Mouse (Mus musculus): ENCODE data around the gene Gm10570.

Gm10570 gene

DNA sequence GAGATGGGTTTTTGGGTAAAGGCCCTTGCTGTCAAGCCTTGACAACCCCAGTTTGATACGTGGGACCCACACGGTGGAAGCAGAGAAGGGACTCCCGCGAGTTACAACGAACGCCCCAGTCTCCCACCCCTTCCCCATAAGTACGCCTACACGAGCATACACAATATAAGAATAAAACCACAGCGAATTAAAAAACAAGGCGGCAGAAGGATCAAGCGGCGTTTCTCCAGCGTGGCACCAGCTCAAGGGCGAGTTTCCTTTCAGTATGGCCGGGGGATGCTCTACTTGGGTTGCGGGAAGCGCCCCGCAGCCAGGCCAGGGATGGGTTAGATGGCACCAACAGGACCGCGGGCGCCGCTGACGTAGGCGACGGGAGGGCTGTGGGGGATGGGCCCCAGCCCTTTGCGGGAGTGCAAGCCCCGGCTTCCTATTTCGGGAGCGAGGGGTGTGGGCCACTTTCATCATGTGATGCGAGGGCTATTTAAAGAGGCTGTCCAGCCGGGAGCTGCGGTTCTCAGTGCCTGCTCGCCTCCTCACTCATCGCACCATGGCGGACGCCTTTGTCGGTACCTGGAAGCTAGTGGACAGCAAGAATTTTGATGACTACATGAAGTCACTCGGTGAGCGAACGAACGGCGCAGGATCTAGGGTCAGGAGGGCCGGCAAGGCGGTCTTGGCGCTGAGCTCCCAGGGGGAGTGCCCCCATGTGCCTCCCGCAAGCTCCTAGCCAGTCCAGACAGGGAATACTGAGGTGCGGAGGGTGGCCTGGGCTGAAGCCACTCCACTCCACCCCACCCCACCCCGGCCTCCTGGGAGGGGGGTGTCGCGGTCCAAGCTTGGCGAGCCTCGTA is at the start of gene Gm10570, which contains the start of gene Fabp3:
Gene Gm10570, minus strand, starts transcription at position 444 of the 851 bp plus-strand sequence.
Gene Fabp3, plus strand, starts transcription at position 365 of the 851 bp plus-strand sequence.
- peaks cover 93% of the 10 kb centered on the region for H3K4me1 ChIP-seq (replicated peaks; ENCODE audit: low read depth, low read length)
- TF ChIP-seq CTCF (conservative IDR thresholded peaks at IDR 0.05; ENCODE audit: low read length): no peak
- TF ChIP-seq NANOG (IDR thresholded peaks at IDR 0.05; ENCODE audit: borderline replicate concordance, low read length): no peak
- no peak for TF ChIP-seq POU5F1 (IDR thresholded peaks at IDR 0.05; ENCODE audit: borderline replicate concordance, low read length)
- H3K36me3 ChIP-seq (ENCODE audit: insufficient read depth, low read length): peaks cover 37% of the 10 kb centered on the region
- peak within 1 kb of the TSS; percentile 86 for H3K4me3 ChIP-seq (replicated peaks; ENCODE audit: low read length)
- no peaks in the 10 kb centered on the region for H3K9me3 ChIP-seq (ENCODE audit: low read length)
- peaks cover 27% of the 10 kb centered on the region for H3K27me3 ChIP-seq (ENCODE audit: insufficient read depth, low read length)

DNA sequence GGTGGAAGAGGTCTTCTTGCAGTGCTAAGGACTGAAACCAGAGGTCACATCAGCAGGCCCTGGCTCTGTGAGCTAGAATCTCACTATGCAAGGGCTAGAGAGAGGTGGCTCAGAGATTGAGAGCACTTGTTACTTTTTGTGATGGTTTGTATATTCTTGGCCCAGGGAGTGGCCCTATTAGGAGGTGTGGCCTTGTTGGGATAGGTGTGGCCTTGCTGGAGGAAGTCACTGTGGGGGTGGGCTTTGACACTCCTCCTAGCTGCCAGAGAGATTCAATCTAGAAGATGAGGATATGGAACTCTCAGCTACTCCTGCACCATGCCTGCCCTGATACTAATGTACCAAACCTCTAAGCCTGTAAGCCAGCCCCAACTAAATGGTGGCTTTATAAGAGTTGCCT is 49.5 kb upstream of the Gm10570 start:
- Histone ChIP-seq H3K9me3 (ENCODE audit: low read length) (no peaks in the 10 kb centered on the region), H3K4me3 (replicated peaks; ENCODE audit: low read length) (peak overlapping the region; percentile 100), H3K4me1 (replicated peaks; ENCODE audit: low read depth, low read length) (peaks cover 59% of the 10 kb centered on the region), H3K27me3 (ENCODE audit: insufficient read depth, low read length) (no peaks in the 10 kb centered on the region), H3K36me3 (ENCODE audit: insufficient read depth, low read length) (peaks cover 48% of the 10 kb centered on the region)
- no peak for TF ChIP-seq CTCF (conservative IDR thresholded peaks at IDR 0.05; ENCODE audit: low read length)

DNA sequence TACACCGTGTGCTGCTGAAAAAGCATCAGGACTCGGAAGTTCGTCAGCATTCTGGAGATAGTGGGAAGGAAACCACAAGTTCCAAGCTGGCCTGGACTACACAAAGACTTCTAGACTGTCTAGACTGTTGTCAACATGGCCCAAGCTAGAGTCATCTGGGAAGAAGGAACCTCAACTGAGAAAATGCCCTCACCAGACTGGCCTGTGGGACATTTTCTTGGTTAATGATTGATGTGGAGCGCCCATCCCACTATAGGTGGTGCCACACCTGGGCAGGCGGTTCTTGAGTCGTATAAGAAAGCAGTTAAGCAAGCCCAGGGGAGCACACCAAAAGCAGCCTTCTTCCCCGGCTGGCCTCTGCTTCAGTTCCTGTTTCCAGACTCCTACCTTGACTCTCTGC is 44.1 kb upstream of the Gm10570 start:
- H3K36me3 ChIP-seq (ENCODE audit: insufficient read depth, low read length): peaks cover 89% of the 10 kb centered on the region
- no peak overlapping the region for H3K4me3 ChIP-seq (replicated peaks; ENCODE audit: low read length)
- TF ChIP-seq CTCF (conservative IDR thresholded peaks at IDR 0.05; ENCODE audit: low read length) (no peak), NANOG (IDR thresholded peaks at IDR 0.05; ENCODE audit: borderline replicate concordance, low read length) (no peak), POU5F1 (IDR thresholded peaks at IDR 0.05; ENCODE audit: borderline replicate concordance, low read length) (no peak)
- no peaks in the 10 kb centered on the region for H3K9me3 ChIP-seq (ENCODE audit: low read length)
- peaks cover 22% of the 10 kb centered on the region for H3K4me1 ChIP-seq (replicated peaks; ENCODE audit: low read depth, low read length)
- no peaks in the 10 kb centered on the region for H3K27me3 ChIP-seq (ENCODE audit: insufficient read depth, low read length)

DNA sequence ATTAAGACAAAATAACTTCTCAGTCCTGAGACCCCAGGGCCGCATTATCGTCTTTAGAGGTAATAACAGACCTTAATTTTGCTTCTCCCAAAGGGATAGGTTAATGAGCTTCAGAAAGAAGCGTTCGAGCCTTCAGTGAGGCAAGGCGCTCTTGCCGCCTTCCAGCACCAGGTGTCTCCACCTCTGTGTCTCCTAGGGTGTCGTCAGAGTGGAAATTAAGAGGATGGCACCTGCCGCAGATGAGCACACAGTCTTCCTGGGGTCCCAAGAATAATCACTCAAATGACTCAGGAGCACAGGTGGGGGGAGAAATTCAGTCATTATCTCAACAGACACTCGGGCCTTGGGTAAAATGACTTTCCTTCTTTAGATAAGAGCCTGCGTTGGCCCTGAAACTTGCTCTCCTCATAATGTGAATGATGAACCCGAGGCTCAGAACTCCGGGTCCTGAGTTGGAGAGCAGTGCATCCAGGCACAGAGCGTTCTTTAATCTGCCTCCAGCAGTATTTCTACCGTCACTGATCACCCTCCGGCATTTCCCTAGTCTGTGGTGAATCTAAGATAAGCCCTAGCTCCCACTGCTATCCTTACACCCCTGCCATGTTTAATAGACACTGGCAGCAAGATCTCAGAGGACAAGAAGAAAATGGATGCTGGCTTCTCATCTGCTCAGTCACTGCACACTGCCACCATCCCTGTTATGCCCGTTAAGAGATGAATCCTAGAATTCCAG is 42.4 kb upstream of the Gm10570 start:
- H3K4me3 ChIP-seq (replicated peaks; ENCODE audit: low read length): no peak overlapping the region
- H3K27me3 ChIP-seq (ENCODE audit: insufficient read depth, low read length): no peaks in the 10 kb centered on the region
- H3K9me3 ChIP-seq (ENCODE audit: low read length): no peaks in the 10 kb centered on the region
- peaks cover 95% of the 10 kb centered on the region for H3K36me3 ChIP-seq (ENCODE audit: insufficient read depth, low read length)
- TF ChIP-seq POU5F1 (IDR thresholded peaks at IDR 0.05; ENCODE audit: borderline replicate concordance, low read length): no peak
- TF ChIP-seq NANOG (IDR thresholded peaks at IDR 0.05; ENCODE audit: borderline replicate concordance, low read length): no peak
- TF ChIP-seq CTCF (conservative IDR thresholded peaks at IDR 0.05; ENCODE audit: low read length): peak; percentile 21; the same call in 1 of the 2 replicates
- peaks cover 18% of the 10 kb centered on the region for H3K4me1 ChIP-seq (replicated peaks; ENCODE audit: low read depth, low read length)

DNA sequence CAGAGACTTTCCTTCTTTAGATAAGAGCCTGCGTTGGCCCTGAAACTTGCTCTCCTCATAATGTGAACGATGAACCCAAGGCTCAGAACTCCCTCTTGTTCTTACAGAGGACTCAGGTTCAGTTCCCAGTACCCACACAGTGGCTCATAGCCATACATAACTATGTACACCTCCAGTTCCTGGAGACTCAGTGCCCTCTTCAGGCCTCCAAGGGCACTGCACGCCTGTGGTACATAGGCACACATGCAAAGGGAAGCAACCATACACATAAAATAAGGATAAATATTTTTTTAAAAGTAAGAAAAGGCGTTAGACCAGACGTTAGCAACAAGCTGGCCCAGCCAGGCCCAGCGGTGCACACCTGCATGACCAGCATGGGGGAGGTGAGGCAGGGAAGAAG is 41.2 kb upstream of the Gm10570 start:
- H3K4me1 ChIP-seq (replicated peaks; ENCODE audit: low read depth, low read length): peaks cover 16% of the 10 kb centered on the region
- H3K4me3 ChIP-seq (replicated peaks; ENCODE audit: low read length): no peak overlapping the region
- H3K9me3 ChIP-seq (ENCODE audit: low read length): no peaks in the 10 kb centered on the region
- H3K36me3 ChIP-seq (ENCODE audit: insufficient read depth, low read length): peaks cover 98% of the 10 kb centered on the region
- H3K27me3 ChIP-seq (ENCODE audit: insufficient read depth, low read length): no peaks in the 10 kb centered on the region
- TF ChIP-seq NANOG (IDR thresholded peaks at IDR 0.05; ENCODE audit: borderline replicate concordance, low read length) (no peak), CTCF (conservative IDR thresholded peaks at IDR 0.05; ENCODE audit: low read length) (peak; percentile 78)

DNA sequence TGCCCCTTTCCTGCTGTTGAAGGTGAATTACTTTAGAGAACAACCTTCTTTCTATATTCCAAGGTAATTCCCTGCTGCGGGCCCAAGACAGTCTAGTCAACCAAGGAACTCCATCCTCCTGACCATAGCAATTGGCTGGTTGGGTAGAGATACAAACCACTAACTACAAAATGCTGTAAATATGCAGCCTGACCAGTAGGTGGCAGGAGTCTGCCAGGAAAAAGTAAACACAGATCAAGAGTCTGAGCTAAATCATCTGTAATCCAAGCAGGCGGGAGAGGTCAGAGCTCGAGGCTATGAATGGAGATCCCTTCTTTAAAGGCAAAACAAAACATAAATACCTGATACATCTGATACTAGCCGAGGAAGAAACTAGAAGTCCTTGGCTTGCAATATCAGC is 33.2 kb upstream of the Gm10570 start:
- Histone ChIP-seq H3K4me3 (replicated peaks; ENCODE audit: low read length) (no peak overlapping the region), H3K27me3 (ENCODE audit: insufficient read depth, low read length) (no peaks in the 10 kb centered on the region), H3K4me1 (replicated peaks; ENCODE audit: low read depth, low read length) (peaks cover 6% of the 10 kb centered on the region)

DNA sequence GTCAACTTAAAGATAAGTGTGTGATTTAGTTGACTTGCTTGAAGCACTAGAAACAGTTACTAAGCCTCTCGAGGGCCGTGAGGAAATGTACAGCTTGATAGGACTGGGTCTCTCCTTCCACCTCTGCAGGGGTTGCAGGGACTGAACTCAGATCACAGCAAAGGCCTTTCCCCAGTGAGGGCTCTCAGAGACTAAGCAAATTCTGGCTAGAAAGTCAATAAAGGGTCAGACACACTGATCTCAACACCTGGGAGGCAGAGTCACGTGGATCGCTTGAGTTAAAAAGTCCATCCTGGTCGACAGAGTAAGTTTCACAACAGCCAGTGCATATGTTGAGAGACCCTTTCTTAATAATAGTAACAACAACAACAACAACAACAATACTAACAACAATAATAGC is 27.4 kb upstream of the Gm10570 start:
- peaks cover 6% of the 10 kb centered on the region for H3K4me1 ChIP-seq (replicated peaks; ENCODE audit: low read depth, low read length)
- H3K27me3 ChIP-seq (ENCODE audit: insufficient read depth, low read length): no peaks in the 10 kb centered on the region
- peaks cover 56% of the 10 kb centered on the region for H3K36me3 ChIP-seq (ENCODE audit: insufficient read depth, low read length)
- no peaks in the 10 kb centered on the region for H3K9me3 ChIP-seq (ENCODE audit: low read length)
- no peak overlapping the region for H3K4me3 ChIP-seq (replicated peaks; ENCODE audit: low read length)
- TF ChIP-seq CTCF (conservative IDR thresholded peaks at IDR 0.05; ENCODE audit: low read length) (no peak), POU5F1 (IDR thresholded peaks at IDR 0.05; ENCODE audit: borderline replicate concordance, low read length) (no peak), NANOG (IDR thresholded peaks at IDR 0.05; ENCODE audit: borderline replicate concordance, low read length) (no peak)

More for the DNA sequence above, 33.2 kb upstream of the Gm10570 start:
- TF ChIP-seq NANOG (IDR thresholded peaks at IDR 0.05; ENCODE audit: borderline replicate concordance, low read length): no peak
- peak; percentile 85 for TF ChIP-seq CTCF (conservative IDR thresholded peaks at IDR 0.05; ENCODE audit: low read length)
- Histone ChIP-seq H3K9me3 (ENCODE audit: low read length) (no peaks in the 10 kb centered on the region), H3K36me3 (ENCODE audit: insufficient read depth, low read length) (peaks cover 74% of the 10 kb centered on the region)

DNA sequence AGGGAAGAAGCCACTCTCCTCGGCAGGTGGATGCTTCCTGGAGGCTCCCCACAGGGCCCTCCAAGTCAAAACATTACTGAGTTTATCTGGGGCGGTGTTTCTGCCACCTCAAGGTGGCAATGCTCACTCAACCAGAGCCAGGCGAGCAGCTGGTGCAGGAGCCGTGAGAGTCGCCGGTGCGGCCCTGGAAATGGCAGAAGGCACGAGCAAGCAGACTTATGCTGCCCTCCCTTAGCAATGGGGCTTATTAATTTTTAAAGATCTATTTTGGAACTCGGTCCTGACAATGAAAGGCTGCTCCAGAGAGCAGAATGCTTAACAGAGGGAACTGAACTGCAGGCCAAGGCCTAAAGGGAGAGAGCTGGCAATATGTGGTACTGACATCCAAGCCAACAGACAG is 18.9 kb upstream of the Gm10570 start:
- Histone ChIP-seq H3K4me1 (replicated peaks; ENCODE audit: low read depth, low read length) (peaks cover 45% of the 10 kb centered on the region), H3K36me3 (ENCODE audit: insufficient read depth, low read length) (peaks cover 75% of the 10 kb centered on the region), H3K27me3 (ENCODE audit: insufficient read depth, low read length) (no peaks in the 10 kb centered on the region), H3K4me3 (replicated peaks; ENCODE audit: low read length) (no peak overlapping the region), H3K9me3 (ENCODE audit: low read length) (no peaks in the 10 kb centered on the region)
- no peak for TF ChIP-seq NANOG (IDR thresholded peaks at IDR 0.05; ENCODE audit: borderline replicate concordance, low read length)
- no peak for TF ChIP-seq CTCF (conservative IDR thresholded peaks at IDR 0.05; ENCODE audit: low read length)
